Mouse (Mus musculus): Measurements from ENCODE around the gene Pbx4.

DNA sequence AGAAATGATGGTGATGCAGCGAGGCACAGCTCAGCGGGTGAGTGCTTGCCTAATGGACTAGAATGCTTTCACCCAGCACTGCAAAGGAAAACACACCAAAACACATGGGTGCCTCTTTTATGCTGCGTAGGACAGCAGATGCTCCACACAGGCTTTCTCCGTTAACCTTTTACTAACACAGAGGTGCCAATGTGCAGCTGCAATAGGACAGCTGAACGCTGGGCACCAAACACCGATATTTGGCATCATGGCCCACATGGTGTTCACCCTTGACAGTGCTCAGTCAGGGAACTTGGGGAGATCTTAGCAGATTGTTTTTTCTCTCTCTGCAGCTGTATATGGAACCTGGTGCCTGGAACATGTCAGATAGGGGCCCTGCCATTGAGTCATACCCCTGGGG, 37.4 kb upstream of the Pbx4 start:
- TF ChIP-seq MAZ (IDR thresholded peaks at IDR 0.05; ENCODE audit: low read depth, low read length) (no peak), EP300 (IDR thresholded peaks at IDR 0.05; ENCODE audit: low read length) (no peak), CTCF (conservative IDR thresholded peaks at IDR 0.05 in 1 of 2, IDR thresholded peaks at IDR 0.05 in 1 of 2; ENCODE audit: low read depth in 2 of 2, low read length in 2 of 2) (no peak), POLR2A (IDR thresholded peaks at IDR 0.05; ENCODE audit: low read depth, low read length) (no peak)

Measured in CH12.LX (cell line).